Mouse (Mus musculus) T-helper 1 cell (primary cell): Measurements from ENCODE around the gene Prkg2.

Source experiments
- in situ Hi-C: fragments of 300-600 bp; cut with MboI, MseI; formaldehyde crosslinking; loops from one replicate; pipeline ENCODE4 v1.15.1; 2025; ENCODE audit warnings: high pct_unique_total_duplicates

Gene Prkg2

GRCm38 (mm10) chr5:99036596-99037441, at the start of gene Prkg2:
TSS of gene Prkg2 (minus strand) at chr5:99037351.
- in situ Hi-C loops, result no loop called here

- in situ Hi-C loops, result no loop called here
Measured at GRCm38 (mm10) chr5:99083955-99084354, 46.8 kb upstream of the Prkg2 start.

- in situ Hi-C loops, result no loop called here
Measured at GRCm38 (mm10) chr5:99078375-99078774, 41.2 kb upstream of the Prkg2 start.

- in situ Hi-C loops, result no loop called here
Measured at GRCm38 (mm10) chr5:99068391-99068790, 31.2 kb upstream of the Prkg2 start.

- in situ Hi-C loops, result no loop called here
Measured at GRCm38 (mm10) chr5:99062582-99062981, 25.4 kb upstream of the Prkg2 start.

- in situ Hi-C loops, result no loop called here
Measured at GRCm38 (mm10) chr5:99039021-99039420, 1.9 kb upstream of the Prkg2 start.

- in situ Hi-C loops, result no loop called here
Measured at GRCm38 (mm10) chr5:99037442-99037811, 276 bp upstream of the Prkg2 start.

- in situ Hi-C loops, result no loop called here
Measured at GRCm38 (mm10) chr5:99035961-99036360, 1.2 kb downstream of the Prkg2 start.

GRCm38 (mm10) chr5:99031551-99032149, 5.5 kb downstream of the Prkg2 start:
- in situ Hi-C loops, result no loop called here

GRCm38 (mm10) chr5:99026343-99026742, 10.8 kb downstream of the Prkg2 start:
- in situ Hi-C loops, result no loop called here

GRCm38 (mm10) chr5:99019709-99020108, 17.4 kb downstream of the Prkg2 start:
- in situ Hi-C loops, result no loop called here

- in situ Hi-C loops, result no loop called here
Measured at GRCm38 (mm10) chr5:99015140-99015539, 22.0 kb downstream of the Prkg2 start.

GRCm38 (mm10) chr5:99010448-99011151, 26.6 kb downstream of the Prkg2 start:
- in situ Hi-C loops, result no loop called here

GRCm38 (mm10) chr5:98998104-98998503, 39.0 kb downstream of the Prkg2 start:
- in situ Hi-C loops, result no loop called here

- in situ Hi-C loops, result no loop called here
Measured at GRCm38 (mm10) chr5:98995767-98996166, 41.4 kb downstream of the Prkg2 start.

- in situ Hi-C loops, result no loop called here
Measured at GRCm38 (mm10) chr5:98991600-98991999, 45.6 kb downstream of the Prkg2 start.

- in situ Hi-C loops, result no loop called here
Measured at GRCm38 (mm10) chr5:98987634-98988033, 49.5 kb downstream of the Prkg2 start.

- in situ Hi-C loops, result no loop called here
Measured at GRCm38 (mm10) chr5:98987116-98987515, 50.0 kb downstream of the Prkg2 start.

- in situ Hi-C loops, result no loop called here
Measured at GRCm38 (mm10) chr5:98986459-98986858, 50.7 kb downstream of the Prkg2 start.

- in situ Hi-C loops, result no loop called here
Measured at GRCm38 (mm10) chr5:98986011-98986410, 51.1 kb downstream of the Prkg2 start.

GRCm38 (mm10) chr5:98985077-98985476, 52.1 kb downstream of the Prkg2 start:
- in situ Hi-C loops, result no loop called here

- in situ Hi-C loops, result no loop called here
Measured at GRCm38 (mm10) chr5:98981304-98981703, 55.8 kb downstream of the Prkg2 start.

- in situ Hi-C loops, result no loop called here
Measured at GRCm38 (mm10) chr5:98978316-98978715, 58.8 kb downstream of the Prkg2 start.
